Mouse (Mus musculus) neural tube, embryonic 12.5 days (tissue): ENCODE data around the gene Nufip2. TPM values are rescaled to one million over a fixed set of nuclear protein-coding genes. Genes with fewer than 3 reads are reported as not detected.

Experiments used
- ATAC-seq: fragments of 200-750 bp; cut with Nextera tagmentation; 2 replicates; pipeline ENCODE4 v1.8.0; 2017; ENCODE audit warnings: low read depth, mild to moderate bottlenecking, moderate TSS enrichment, moderate library complexity; ENCODE audit not compliant: low FRiP score
- H3K27ac ChIP-seq: fragments of 300-500 bp; sonication (generic); 2 replicates; pipeline ENCODE4 v1.5.1; 2016
- H3K27me3 ChIP-seq: fragments of 300-500 bp; sonication (generic); replicated peaks from 2 replicates; pipeline ENCODE4 v1.6.1; 2016; ENCODE audit warnings: mild to moderate bottlenecking
- H3K36me3 ChIP-seq: fragments of 300-500 bp; sonication (generic); 2 replicates; pipeline ENCODE4 v1.6.1; 2016; ENCODE audit warnings: mild to moderate bottlenecking
- H3K4me1 ChIP-seq: fragments of 300-500 bp; sonication (generic); 2 replicates; pipeline ENCODE4 v1.6.1; 2016
- H3K4me2 ChIP-seq: fragments of 300-500 bp; sonication (generic); replicated peaks from 2 replicates; pipeline ENCODE4 v1.6.1; 2016; ENCODE audit warnings: mild to moderate bottlenecking
- H3K4me3 ChIP-seq: fragments of 300-500 bp; sonication (generic); 2 replicates; pipeline ENCODE4 v1.5.1; 2016
- H3K9ac ChIP-seq: fragments of 300-500 bp; sonication (generic); 2 replicates; pipeline ENCODE4 v1.6.1; 2016; ENCODE audit warnings: mild to moderate bottlenecking
- H3K9me3 ChIP-seq: fragments of 300-500 bp; sonication (generic); 2 replicates; pipeline ENCODE4 v1.6.1; 2016; ENCODE audit warnings: mild to moderate bottlenecking
- WGBS: fragments of 180-500 bp; shearing (Covaris S2); methylation state at CpG from one replicate; pipeline ENCODE4 v1.1.7; 2016; 5-methylcytosine and 5-hydroxymethylcytosine counted together
- polyA plus RNA-seq: library from polyadenylated mRNA; unstranded; fragments of >200 nt; fragmentation: Nextera tagmentation; extraction: Ambion mirVana; gene quantifications from 2 replicates; pipeline ENCODE4 v1.2.1, GENCODE M21; 2016

The Nufip2 gene
- polyA plus RNA-seq, 1 experiment from 2014 or later: 4.1 TPM

DNA sequence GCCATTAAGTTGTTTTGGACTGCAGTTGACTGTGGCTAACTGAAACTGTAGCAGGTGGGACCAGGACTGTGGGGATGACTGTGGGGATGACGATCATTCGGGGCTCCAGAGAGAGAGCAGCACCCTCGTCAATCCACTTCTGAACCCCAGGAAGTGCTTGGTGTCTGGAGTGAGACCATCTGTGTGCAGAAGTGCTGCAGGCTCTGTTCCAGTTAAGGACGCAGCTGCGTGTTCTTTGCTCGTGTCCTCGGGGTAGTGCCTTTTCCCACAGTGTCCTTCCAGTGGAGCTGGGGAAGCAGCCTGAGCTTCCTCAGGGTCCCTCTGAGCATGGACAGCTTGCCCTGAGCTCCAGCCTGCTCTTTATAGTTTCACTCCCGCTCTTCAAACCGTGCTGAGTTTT, 104.3 kb downstream of the Nufip2 start:
- Histone ChIP-seq H3K9ac (0 out of 2 replicates have a peak overlapping the region, but pooled peaks have one; percentile 5), H3K4me2 (no peak overlapping the region), H3K4me3 (no peak overlapping the region), H3K36me3 (no peaks in the 10 kb centered on the region), H3K4me1 (peaks cover 54% of the 10 kb centered on the region), H3K27ac (peak overlapping the region; percentile 37; the same call in 1 of the 2 replicates), H3K9me3 (no peaks in the 10 kb centered on the region), H3K27me3 (no peaks in the 10 kb centered on the region)
- no peak for ATAC-seq
- WGBS: 51% methylated on average over 9 of the region's 9 CpGs

DNA sequence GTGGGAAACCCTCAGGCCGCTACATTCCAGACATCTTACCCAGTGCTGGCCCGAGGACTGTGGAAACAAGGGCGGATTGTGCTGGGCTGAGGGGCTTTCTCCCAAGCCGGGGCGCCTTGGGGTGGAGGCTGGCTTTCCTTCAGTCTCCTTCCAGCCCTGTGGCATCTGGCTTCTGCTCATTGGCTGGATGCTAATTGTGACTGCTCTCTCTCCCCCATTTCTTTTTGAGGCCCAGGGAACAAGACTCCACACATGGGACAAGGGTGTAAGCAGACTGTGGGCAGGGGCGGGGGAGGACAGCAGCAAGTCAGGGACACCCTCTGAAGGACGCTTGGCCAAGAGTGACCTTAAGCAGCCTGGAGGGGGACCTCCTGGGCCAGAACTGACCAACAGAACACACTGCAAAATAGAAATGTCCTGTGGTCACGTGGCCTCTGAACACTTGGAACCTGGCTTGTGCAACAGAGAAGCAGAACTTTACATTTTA, 105.3 kb downstream of the Nufip2 start:
- Histone ChIP-seq H3K4me2 (0 out of 2 replicates have a peak overlapping the region, but pooled peaks have one; percentile 22), H3K9me3 (no peaks in the 10 kb centered on the region), H3K27ac (peak overlapping the region; percentile 37; the same call in 1 of the 2 replicates), H3K36me3 (no peaks in the 10 kb centered on the region), H3K27me3 (no peaks in the 10 kb centered on the region), H3K4me3 (no peak overlapping the region), H3K4me1 (peaks cover 44% of the 10 kb centered on the region), H3K9ac (no peak overlapping the region)
- WGBS: 28% methylated on average over 8 of the region's 8 CpGs
- no peak; the same call in 1 of the 2 replicates for ATAC-seq

Other genes starting within 250 kb of the Nufip2 start
- 0.15 TPM in 2 replicates for gene Coro6, start 223.7 kb upstream of the Nufip2 start, polyA plus RNA-seq
- gene Ankrd13b, start 196.5 kb upstream of the Nufip2 start, polyA plus RNA-seq: 33.8 and 39.7 TPM in 2 replicates
- 12.5 and 14.4 TPM in 2 replicates for gene Git1, start 192.6 kb upstream of the Nufip2 start, polyA plus RNA-seq
- 5.2 and 7.1 TPM in 2 replicates for gene Abhd15, start 171.0 kb upstream of the Nufip2 start, polyA plus RNA-seq
- 28.7 and 32.4 TPM in 2 replicates for gene Trp53i13, start 170.2 kb upstream of the Nufip2 start, polyA plus RNA-seq
- gene Gm10392, start 167.0 kb upstream of the Nufip2 start, polyA plus RNA-seq: 0.15 and 0.39 TPM in 2 replicates
- gene Taok1, start 78.3 kb upstream of the Nufip2 start, polyA plus RNA-seq: 18.5 and 19.8 TPM in 2 replicates
- gene Cryba1, start 39.1 kb downstream of the Nufip2 start, polyA plus RNA-seq: 8.2 and 14.1 TPM in 2 replicates
- gene Myo18a, start 77.1 kb downstream of the Nufip2 start, polyA plus RNA-seq: 49.5 and 49.9 TPM in 2 replicates
- gene Gm10277, start 101.6 kb downstream of the Nufip2 start, polyA plus RNA-seq: 2.4 and 2.7 TPM in 2 replicates
- 2.7 and 4.7 TPM in 2 replicates for gene Pipox, start 207.9 kb downstream of the Nufip2 start, polyA plus RNA-seq
- gene Sez6, start 244.6 kb downstream of the Nufip2 start, polyA plus RNA-seq: 48.5 and 51.4 TPM in 2 replicates